Mouse (Mus musculus): ENCODE measurements around the gene Slc16a11.
A peak's percentile ranks its signal among the peaks of the same experiment; 100 is the strongest.

Slc16a11 gene

DNA sequence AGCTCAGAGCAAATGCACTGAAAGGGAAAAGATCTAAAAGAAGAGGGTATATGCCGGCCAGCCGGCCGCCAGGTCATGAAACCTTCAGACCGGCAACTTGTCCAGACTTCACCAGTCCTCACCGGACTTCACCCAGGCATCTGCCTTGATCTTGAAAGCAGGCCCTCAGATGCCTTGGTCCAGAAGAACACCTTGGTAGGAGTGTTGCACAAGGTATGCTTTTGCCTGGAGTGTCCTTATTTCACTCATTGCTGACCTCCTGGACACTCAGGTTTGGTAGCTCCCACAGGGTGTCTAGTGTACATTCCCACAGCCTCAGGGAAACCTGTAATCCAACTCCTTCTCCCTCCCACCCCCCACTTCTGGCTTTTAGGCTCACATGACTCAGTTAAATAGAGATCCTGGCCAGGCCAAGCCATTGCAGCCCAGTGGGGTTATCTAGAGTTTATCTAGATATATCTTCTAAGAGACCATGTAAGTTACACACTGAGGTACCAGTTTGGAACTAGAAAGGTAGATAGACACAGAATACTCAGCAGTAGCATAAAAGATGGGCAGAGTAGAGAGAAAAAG, 12.4 kb upstream of the Slc16a11 start:
- no peak for DNase-seq (ENCODE audit: low spot score in 2 of 2)

DNA sequence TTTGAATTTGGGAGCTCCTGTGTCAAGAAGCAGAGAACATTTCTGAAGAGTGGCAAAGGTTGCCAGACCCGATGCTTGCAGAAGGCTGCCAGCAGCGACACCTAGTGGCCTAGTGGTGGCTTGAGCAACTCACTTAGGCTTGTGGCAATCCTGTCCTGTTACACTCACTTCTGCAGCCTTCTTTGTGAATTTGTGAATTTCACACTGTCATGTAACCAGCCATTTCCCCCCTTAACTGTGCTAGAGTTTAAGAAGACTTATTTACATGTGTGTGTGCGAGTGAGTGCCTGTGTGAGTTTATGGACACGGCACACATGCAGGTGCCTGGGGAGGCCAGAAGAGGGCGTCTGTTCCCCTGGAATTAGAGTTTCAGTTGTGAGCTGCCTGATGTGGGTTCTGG, 10.9 kb upstream of the Slc16a11 start:
- DNase-seq (ENCODE audit: low spot score in 2 of 2) = peak; percentile 78 to 79

DNA sequence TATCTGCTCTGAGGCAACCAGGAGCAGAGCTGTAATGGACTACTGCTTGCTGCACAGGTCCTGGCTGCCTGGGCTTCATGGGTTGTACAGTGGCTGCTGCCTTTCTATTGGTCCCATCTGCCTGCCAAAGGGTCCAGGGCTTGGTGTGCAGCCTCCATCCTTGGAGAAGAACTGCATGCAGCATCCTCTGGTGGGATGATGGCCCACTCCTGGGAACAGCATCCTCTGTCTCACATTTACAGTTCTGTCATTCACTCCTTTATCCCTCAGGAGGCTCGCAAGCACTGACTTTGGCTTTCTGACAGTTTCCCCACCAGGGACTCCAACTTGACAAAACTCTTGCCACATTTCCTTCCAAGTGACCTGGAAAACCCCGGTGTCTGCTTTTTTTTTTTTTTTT, 5.8 kb upstream of the Slc16a11 start:
- DNase-seq (ENCODE audit: low spot score in 2 of 2) = no peak

DNA sequence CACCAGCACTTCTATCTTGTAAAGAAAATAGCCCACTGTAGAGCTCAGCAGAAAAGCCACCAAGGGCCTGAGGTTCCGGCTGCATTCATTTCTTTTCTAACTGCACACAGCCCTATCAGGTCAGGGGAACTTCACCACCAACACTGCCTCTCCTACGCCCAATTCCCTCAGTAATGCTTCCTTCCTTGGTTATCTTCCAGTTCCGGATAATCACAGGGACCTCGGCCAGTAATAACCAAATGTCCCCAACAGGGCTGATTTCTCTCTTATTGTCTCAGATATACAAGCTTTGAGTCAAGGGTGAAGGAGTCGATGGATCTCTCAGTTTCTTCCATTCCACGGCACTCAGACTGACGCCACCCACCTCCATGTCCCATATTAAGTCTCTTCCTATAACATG, 5.3 kb upstream of the Slc16a11 start:
- no peak for DNase-seq (ENCODE audit: low spot score in 2 of 2)

DNA sequence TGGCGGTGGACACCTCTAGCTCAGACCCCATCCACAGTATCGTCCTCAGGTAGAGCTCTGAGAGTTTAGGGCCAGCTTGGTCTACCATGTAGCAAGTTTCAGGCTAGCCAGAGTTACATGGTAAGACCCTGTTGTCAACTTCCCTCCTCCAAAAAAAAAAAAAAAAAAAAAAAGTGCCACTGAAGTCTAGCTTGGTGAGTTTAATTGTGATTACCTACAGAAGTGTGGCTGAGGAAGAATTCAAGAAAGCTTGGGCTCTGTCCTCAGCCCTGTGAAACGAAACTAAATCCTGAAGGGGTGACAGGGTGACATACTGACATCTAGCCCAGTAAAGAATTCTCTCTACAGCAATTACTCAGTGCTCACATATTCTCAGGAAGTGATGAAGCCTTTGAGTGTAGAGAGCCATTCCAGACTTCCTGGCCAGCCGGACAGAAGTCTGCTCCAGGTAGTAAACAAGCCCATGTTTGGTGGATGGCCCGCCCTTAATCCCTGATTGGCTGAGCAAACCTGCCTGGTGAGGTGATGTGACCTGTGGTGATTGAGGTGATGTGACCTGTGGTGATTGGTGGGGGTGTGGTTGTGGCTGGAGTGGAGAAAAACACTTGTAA, 3.7 kb upstream of the Slc16a11 start:
- no peak for DNase-seq (ENCODE audit: low spot score in 2 of 2)

DNA sequence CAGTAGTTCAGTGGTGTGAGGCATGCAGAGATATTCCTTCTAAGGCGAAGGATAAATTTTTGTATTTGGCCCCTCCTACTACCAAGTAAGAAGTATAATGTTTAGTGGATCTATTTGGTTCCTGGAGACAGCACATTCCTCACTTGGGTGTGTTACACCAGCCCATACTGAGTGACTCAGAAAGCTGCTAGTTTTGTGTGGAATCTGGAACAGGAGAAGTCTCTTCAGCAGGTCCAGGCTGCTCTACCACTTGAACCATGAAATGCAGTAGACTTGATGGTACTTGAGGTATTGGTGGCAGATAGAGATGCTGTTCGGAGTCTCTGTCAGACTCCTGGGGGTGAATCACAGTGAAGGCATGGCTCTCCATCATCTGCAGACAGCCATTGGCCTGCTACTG, 1.9 kb upstream of the Slc16a11 start:
- DNase-seq (ENCODE audit: low spot score in 2 of 2) = no peak

DNA sequence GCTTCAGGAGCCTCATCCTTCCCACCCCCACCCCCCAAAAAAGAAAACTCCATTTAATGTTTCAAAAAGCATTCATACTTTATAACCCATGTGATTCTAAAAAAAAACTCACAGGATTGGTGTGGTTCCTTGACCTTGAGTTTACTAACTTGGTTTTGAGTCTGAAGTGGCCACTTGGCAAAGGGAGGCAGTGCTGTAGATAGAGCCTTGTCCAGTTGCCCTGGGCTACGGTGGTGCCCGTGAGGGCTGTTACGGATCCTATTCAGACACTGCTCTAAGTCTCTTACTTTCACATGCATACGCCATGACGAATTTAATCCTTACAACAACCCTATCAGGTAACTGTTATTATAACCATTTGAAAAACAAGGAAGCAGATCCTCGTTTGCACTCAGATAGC, 580 bp upstream of the Slc16a11 start:
- no peak for DNase-seq (ENCODE audit: low spot score in 2 of 2)

DNA sequence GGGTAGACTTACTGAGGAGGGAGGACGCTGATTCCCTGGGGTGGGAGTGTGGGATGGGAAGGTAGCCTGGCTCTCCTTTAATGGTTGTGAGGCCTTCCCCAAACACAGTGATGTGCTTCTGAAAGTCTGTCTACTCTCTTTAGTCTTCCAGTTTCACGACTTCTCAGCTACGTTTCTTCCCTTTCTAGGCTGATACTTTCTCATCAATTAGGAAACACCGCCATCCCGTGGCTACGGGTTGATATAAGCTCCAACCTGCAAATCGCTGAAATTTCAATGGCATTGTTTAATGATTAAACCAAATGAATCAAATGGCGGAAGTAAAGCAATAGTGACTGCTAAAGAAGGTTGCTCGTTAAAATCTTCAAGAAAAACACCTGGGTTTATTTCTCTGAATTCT, 344 bp downstream of the Slc16a11 start:
- DNase-seq (ENCODE audit: low spot score in 2 of 2) = peak in 1 of 2 experiments; percentile 85

DNA sequence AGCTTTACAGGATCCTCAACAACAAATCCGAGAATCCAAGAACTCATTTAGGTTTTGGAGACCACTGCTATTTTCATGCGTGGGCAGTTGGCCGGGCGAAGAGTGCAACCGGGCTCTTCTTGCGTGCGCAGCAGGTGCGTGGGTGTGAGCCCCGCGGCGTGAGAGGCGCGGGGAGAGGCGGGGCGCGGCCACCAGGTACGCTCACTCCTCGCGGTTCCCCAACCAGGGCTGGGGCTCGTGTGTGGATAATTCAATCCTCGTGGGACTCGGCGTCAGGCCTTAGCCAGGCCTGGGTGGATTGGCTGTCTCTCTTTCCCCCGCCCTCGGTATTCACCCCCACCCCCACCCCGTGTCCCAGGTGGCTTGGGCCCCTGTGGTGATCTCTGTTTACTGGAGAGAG, 1.2 kb downstream of the Slc16a11 start:
- DNase-seq (ENCODE audit: low spot score in 2 of 2) = no peak

DNA sequence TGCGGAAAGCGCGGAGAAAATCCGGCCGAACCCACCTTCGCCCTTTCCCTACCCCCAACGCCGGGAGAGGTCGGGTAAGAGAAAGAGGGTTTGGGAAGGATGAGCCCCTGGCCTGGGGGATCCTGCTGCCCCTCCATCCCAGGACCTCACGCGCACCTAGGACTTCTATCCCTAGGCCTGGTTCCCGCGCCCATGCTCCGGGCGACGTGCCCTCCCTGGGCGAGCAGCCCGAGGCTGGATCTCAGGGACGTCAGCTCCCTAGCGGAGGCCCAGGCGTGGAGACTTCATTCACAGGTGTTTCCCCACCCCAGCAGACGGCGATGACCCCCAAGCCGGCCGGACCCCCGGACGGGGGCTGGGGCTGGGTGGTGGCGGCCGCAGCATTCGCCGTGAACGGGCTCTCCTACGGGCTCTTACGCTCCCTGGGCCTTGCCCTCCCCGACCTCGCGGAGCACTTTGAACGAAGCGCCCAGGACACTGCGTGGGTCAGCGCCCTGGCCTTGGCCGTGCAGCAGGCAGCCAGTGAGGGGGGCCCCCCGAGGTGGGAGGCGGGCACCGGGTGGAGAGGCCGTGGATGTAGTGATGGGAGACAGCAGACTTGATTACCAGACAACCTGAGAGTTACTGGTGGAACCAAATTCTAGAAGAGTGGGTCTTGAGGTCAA, 1.8 kb downstream of the Slc16a11 start:
- DNase-seq (ENCODE audit: low spot score in 2 of 2) = no peak

DNA sequence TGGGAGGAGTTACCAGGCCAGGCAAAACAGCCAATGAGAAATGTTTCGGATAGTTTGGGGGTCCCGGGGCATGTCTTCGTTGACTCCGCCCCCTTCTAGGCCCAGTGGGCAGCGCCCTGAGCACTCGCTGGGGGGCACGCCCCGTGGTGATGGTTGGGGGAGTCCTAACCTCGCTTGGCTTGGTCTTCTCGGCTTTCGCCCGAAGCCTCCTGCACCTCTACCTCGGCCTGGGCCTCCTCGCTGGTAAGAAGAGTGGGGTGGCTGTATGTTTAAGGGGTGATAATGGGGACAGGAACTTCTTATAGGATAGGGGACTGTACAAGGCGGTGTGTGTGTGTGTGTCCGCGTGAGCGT, 2.3 kb downstream of the Slc16a11 start:
- no peak for DNase-seq (ENCODE audit: low spot score in 2 of 2)

DNA sequence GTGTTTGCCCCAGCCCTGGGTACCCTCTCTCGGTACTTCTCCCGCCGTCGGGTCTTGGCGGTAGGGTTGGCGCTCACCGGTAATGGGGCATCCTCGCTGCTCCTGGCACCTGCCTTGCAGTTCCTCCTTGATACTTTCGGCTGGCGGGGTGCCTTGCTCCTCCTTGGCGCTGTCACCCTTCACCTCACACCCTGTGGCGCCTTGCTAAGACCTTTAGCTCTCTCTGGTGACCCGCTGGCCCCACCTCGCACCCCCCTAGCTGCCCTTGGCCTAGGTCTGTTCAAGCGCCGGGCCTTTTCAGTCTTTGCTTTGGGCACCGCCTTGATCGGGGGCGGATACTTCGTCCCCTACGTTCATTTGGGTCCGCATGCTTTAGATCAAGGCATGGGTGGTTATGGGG, 2.7 kb downstream of the Slc16a11 start:
- no peak for DNase-seq (ENCODE audit: low spot score in 2 of 2)

DNA sequence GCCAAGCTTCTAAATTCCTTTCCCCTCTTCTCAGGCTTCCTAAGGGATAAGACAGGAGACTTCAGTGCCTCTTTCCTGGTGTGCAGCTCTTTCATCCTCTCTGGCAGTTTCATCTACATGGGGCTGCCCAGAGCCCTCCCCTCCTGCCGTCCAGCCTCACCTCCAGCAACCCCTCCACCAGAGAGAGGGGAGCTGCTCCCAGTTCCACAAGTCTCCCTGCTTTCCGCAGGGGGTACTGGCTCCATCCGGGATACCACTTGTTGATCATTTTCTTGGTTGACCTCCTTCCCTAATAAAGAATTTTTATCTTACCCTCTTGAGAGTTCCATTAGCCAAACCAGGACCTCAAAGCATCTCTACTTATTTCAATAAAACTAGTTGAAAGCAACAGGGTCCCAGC, 3.6 kb downstream of the Slc16a11 start:
- DNase-seq (ENCODE audit: low spot score in 2 of 2) = no peak

DNA sequence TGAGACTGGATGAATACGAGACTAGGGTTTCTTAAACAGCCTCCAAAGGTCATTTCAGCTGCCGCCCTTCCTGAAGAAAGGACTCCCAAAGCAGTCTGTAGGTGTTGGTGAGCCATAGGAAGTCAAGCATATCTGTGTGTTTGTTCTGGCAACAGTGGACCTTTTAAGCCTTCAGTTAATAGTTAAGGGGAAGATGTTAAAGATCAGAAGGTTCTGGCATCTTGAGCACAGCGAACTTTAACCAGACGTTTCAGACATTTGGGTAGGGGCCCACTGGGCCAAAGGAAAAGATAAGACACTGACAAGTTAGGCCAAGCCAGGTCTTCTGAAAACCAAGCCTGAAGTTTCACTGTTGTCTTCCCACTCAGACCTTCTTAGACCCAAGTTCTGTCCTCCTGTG, 5.5 kb downstream of the Slc16a11 start:
- no peak for DNase-seq (ENCODE audit: low spot score in 2 of 2)

DNA sequence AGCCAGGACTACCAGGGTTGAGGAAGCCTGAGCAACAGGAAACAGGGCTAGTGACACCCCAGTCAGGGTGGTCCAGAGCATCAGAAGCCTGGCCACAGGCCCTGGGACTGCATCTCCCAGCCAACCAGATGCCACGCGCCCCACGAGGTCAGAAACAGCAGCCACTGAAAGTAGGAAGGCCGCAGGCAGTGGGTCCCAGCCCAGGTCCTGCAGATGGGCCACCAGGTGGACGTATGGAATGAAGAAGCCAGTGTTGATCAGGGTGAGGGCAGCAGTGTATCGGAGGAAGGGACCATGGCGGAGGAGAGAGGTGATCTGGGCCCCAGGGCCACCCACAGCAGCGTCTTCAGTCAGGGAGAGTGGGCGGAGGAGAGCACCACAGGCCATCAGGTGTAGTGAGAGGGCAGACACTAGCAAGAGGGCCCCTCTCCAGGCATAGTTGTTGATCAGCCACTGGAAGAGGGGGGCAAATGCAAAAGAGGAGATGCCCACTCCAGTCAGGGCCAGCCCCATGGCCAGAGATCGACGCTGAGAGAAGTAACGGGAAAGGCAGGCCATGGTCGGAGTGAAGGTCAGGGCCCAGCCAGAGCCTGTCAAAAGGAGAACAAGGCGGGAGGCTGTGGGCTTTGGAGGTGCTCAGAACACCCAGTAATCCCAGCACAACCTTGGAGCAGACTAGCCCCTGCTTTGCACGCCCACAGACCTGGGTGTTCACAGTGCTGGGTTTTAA, 6.4 kb downstream of the Slc16a11 start:
- no peak for DNase-seq (ENCODE audit: low spot score in 2 of 2)

DNA sequence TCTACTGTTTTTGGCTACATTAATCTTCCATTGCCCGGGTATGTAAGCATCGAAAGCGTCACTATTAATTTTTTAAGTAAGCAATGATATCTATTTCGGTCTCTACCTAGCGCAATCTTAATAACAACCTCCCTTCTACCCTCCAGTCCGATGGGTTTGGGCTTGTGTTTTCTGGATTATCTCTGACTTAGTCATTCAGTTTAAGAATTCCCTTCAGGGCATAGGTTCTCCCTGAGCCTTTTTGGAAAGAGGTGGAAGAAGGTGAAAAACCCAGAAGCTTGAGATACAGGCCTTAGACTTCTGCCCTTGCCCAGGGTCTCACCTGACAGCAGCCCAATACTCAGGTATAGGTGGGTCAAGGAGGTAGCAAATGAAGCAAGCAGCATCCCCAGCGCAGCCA, 7.3 kb downstream of the Slc16a11 start:
- no peak for DNase-seq (ENCODE audit: low spot score in 2 of 2)

DNA sequence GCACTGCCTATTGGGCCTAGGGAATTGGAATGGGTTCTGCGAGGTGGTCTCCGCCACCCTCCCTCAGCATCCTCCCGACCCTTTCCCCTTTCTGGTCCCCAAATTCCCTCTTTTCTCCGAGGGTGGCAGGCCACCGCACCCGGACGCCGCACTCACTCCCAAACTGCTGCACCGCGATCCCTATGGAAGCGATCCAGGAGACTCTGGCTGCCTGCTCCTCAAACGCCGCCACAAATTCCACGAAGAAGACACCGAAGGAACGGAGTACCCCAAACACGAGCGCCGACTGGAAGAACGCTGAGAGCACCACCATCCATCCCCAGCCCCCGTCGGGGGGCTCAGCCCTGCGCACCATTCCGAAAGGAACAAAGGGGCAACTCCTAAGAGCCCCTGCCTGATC, 7.8 kb downstream of the Slc16a11 start:
- DNase-seq (ENCODE audit: low spot score in 2 of 2) = no peak

DNA sequence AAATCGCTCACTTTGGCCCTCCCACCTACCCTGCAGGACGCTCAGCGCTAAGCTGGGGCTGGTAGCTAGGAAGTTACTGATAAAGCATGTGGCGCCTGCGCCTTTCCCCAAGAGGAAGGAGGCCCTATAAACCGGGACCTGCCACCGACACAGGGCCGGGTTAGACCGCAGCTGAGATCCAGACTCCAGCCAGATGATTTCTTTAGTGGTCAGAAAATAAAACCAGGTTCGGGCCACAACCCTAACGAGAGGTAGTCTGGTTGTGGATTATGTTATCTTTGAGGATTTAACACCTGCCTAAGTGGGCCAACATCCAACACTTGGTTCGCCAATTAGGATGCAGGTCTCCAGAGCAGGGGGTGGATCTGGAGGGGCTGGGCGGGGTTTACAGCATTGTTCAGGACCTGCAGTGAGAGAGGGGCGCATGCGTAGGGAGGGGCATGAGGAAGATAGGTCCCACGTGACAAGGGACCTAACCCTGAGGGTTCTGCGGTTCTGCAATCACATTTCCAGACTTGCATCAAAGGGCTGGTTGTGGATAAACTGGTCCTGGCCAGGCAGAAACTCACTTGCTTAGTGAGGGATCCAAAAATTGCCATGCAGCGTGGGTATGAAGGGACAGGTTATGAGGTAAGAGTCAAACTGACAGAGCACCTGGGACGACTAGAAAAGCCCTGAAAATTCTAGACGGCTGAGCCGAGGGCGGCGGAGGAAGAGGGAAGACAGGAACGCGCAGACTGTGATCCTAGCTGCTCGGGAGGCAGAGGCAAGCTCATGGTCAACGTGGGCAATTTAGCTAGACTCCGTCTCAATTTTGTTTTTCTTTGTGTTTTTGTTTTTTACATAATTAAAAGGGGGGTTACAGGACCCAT, 8.4 kb downstream of the Slc16a11 start, which contains the start of gene Slc16a13:
TSS of gene Slc16a13 (minus strand) at position 334 of the 872 bp plus-strand sequence.
- DNase-seq (ENCODE audit: low spot score in 2 of 2) = peak; percentile 94 to 96

DNA sequence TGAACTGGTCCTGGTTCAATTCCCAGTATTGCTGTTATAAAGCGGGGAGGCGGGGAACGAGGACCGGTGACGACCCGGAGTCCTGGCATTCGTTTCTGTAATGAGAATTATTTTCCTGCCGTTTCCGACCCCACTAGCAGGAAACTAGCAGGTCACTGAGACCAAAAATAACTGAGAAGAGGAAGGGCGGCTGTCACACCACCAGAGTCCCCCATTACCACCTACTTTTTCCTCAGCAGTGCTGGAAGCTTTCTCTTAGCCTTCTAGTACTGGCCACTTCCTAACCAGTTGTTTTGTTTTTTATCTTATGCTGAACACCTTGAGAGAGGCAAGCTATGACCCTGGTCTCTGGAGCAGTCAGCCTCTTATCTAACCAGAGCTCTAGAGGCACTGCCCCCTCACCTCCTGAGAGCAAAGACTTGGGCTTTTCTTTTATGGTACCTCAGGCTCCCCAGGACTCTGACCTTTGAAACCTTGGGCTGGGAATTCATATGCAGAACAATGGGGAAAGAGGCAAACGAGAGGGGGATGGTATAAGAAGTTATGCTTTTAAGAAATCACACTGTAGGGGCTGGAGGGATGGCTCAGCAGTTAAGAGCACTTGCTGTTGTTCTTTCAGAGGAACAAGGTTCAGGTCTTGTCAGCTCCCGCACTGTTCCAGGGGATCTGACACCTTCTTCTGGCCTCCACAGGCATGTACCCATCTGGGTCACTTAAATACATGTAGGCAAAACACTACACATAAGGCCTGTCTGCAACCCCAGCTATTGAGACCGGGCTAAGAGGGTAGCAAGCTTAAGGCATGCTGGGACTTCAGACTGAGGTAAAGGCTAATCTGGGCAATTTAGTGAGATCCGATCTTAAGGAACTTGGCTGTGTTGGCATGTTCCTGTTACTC, 9.3 kb downstream of the Slc16a11 start:
- no peak for DNase-seq (ENCODE audit: low spot score in 2 of 2)

DNA sequence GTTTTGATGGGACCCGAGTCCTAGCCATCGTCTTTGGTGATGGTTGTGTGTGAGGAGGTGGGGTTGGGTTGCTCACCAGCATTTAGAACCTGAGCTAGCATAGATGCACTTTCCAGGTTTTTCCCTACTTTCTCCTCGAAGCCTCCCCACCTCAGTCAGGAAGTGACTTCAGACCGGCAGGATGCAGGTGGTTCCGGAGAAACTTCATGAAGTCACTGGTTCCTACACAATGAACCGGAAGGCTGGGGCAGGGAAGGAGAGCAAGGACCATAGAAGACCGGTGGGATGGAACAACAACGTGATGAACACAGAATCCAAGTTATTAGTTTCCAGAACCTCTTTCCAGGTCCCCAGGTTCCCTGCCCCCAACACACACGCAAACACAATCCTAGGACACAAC, 11.2 kb downstream of the Slc16a11 start:
- DNase-seq (ENCODE audit: low spot score in 2 of 2) = no peak

Measured in right cerebral cortex, adult 2 months (tissue).